Mouse (Mus musculus): ENCODE data around the gene Ttc23l.

DNA sequence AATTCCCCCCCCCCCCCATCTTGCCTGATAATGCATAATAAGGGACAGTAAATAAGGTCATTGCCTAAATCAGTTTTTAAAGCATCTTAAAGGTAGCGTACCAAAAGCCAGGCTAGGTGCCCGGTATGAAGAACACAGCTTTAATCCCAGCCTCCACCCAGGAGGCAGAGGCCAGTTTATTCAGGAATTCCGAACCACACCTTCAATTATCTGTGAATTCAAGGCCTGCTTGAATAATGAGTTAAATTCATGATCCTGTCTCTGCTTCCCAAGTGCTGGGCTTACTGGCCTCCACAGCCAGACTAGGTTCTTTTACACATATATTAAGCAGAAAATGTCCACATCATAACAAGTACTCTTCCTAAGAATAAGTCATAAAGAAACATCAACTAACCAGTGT is 87.5 kb downstream of the Ttc23l start:
- TF ChIP-seq CTCF (IDR thresholded peaks at IDR 0.05; ENCODE audit: control insufficient read depth, insufficient read depth, low read length) (no peak), POLR2A (IDR thresholded peaks at IDR 0.05; ENCODE audit: borderline replicate concordance, control insufficient read depth, low read depth, low read length) (no peak)
